Mouse (Mus musculus) intestine, embryonic 15.5 days (tissue): ENCODE measurements at regions not wholly inside any gene's neighbourhood (a gene's known extent, or its start where the extent isn't known, plus 50 kb on each side); places are given as distances from the start of the nearest gene placed in this dataset.

Experiments used
- ATAC-seq: fragments of 200-750 bp; cut with Nextera tagmentation; 2 replicates; pipeline ENCODE4 v1.8.0; 2017; ENCODE audit warnings: moderate TSS enrichment, moderate library complexity
- H3K27ac ChIP-seq: fragments of 300-500 bp; sonication (generic); 2 replicates; pipeline ENCODE4 v1.5.1; 2015; ENCODE audit warnings: mild to moderate bottlenecking, inconsistent platforms
- H3K27me3 ChIP-seq: fragments of 300-500 bp; sonication (generic); replicated peaks from 2 replicates; pipeline ENCODE4 v1.6.1; 2015; ENCODE audit warnings: inconsistent platforms
- H3K36me3 ChIP-seq: fragments of 300-500 bp; sonication (generic); 2 replicates; pipeline ENCODE4 v1.6.1; 2015; ENCODE audit warnings: inconsistent platforms
- H3K4me1 ChIP-seq: fragments of 300-500 bp; sonication (generic); replicated peaks from 2 replicates; pipeline ENCODE4 v1.6.1; 2015; ENCODE audit warnings: inconsistent platforms
- H3K4me2 ChIP-seq: fragments of 300-500 bp; sonication (generic); replicated peaks from 2 replicates; pipeline ENCODE4 v1.6.1; 2015; ENCODE audit warnings: mild to moderate bottlenecking, inconsistent platforms
- H3K4me3 ChIP-seq: fragments of 300-500 bp; sonication (generic); replicated peaks from 2 replicates; pipeline ENCODE4 v1.5.1; 2015; ENCODE audit warnings: inconsistent platforms
- H3K9ac ChIP-seq: fragments of 300-500 bp; sonication (generic); 2 replicates; pipeline ENCODE4 v1.6.1; 2015; ENCODE audit warnings: inconsistent platforms
- H3K9me3 ChIP-seq: fragments of 300-500 bp; sonication (generic); 2 replicates; pipeline ENCODE4 v1.6.1; 2016; ENCODE audit warnings: inconsistent platforms
- WGBS: fragments of 180-500 bp; shearing (Covaris S2); methylation state at CpG from one replicate; pipeline ENCODE4 v1.1.7; 2015; 5-methylcytosine and 5-hydroxymethylcytosine counted together

GRCm38 (mm10) chr15:59154407-59155288 lies 265.6 kb downstream of the Gm49356 start:
- Histone ChIP-seq H3K36me3 (no peaks in the 10 kb centered on the region), H3K4me2 (no peak overlapping the region), H3K4me1 (peaks cover 4% of the 10 kb centered on the region; the same call in 1 of the 2 replicates), H3K4me3 (no peak overlapping the region), H3K27me3 (no peaks in the 10 kb centered on the region), H3K9me3 (no peaks in the 10 kb centered on the region), H3K27ac (0 out of 2 replicates have a peak overlapping the region, but pooled peaks have one; percentile 9), H3K9ac (no peak overlapping the region)
- 32% methylated on average over 6 of the region's 6 CpGs for WGBS
- ATAC-seq = no peak

- Histone ChIP-seq H3K4me1 (peaks cover 4% of the 10 kb centered on the region; the same call in 1 of the 2 replicates), H3K27ac (no peak overlapping the region), H3K9ac (no peak overlapping the region), H3K9me3 (no peaks in the 10 kb centered on the region), H3K4me2 (no peak overlapping the region), H3K27me3 (no peaks in the 10 kb centered on the region), H3K36me3 (no peaks in the 10 kb centered on the region), H3K4me3 (no peak overlapping the region)
- ATAC-seq = no peak
Measured at GRCm38 (mm10) chr15:59155289-59155623, 266.2 kb downstream of the Gm49356 start.

- WGBS = 86% methylated on average over 7 of the region's 7 CpGs
Measured at GRCm38 (mm10) chr15:59156328-59156727, 267.2 kb downstream of the Gm49356 start.

GRCm38 (mm10) chr15:59158760-59159159 lies 269.7 kb downstream of the Gm49356 start:
- H3K36me3 ChIP-seq = no peaks in the 10 kb centered on the region
- 89% methylated on average over 4 of the region's 4 CpGs for WGBS
- no peaks in the 10 kb centered on the region for H3K27me3 ChIP-seq
- H3K4me3 ChIP-seq = no peak overlapping the region
- no peak overlapping the region for H3K9ac ChIP-seq
- no peak overlapping the region for H3K4me2 ChIP-seq
- ATAC-seq = no peak
- peaks cover 4% of the 10 kb centered on the region; the same call in 1 of the 2 replicates for H3K4me1 ChIP-seq
- no peak overlapping the region for H3K27ac ChIP-seq
- no peaks in the 10 kb centered on the region for H3K9me3 ChIP-seq

More at GRCm38 (mm10) chr15:59156328-59156727, 267.2 kb downstream of the Gm49356 start:
- Histone ChIP-seq H3K4me2 (no peak overlapping the region), H3K4me3 (no peak overlapping the region), H3K9me3 (no peaks in the 10 kb centered on the region), H3K27me3 (no peaks in the 10 kb centered on the region), H3K9ac (no peak overlapping the region), H3K27ac (no peak overlapping the region), H3K4me1 (peaks cover 4% of the 10 kb centered on the region; the same call in 1 of the 2 replicates), H3K36me3 (no peaks in the 10 kb centered on the region)
- no peak for ATAC-seq

- no peak overlapping the region for H3K4me3 ChIP-seq
Measured at GRCm38 (mm10) chr15:59160931-59161920, 272.1 kb downstream of the Gm49356 start.

GRCm38 (mm10) chr15:59167937-59168659 lies 279.0 kb downstream of the Gm49356 start:
- no peaks in the 10 kb centered on the region for H3K27me3 ChIP-seq
- H3K4me2 ChIP-seq = no peak overlapping the region
- no peak for ATAC-seq
- WGBS = 86% methylated on average over 8 of the region's 8 CpGs
- no peak overlapping the region for H3K4me3 ChIP-seq
- no peak overlapping the region for H3K9ac ChIP-seq
- no peaks in the 10 kb centered on the region for H3K4me1 ChIP-seq
- no peaks in the 10 kb centered on the region for H3K36me3 ChIP-seq
- no peaks in the 10 kb centered on the region for H3K9me3 ChIP-seq
- no peak overlapping the region for H3K27ac ChIP-seq

More at GRCm38 (mm10) chr15:59160931-59161920, 272.1 kb downstream of the Gm49356 start:
- no peak for ATAC-seq
- Histone ChIP-seq H3K36me3 (no peaks in the 10 kb centered on the region), H3K27ac (no peak overlapping the region), H3K4me1 (no peaks in the 10 kb centered on the region), H3K9ac (no peak overlapping the region), H3K9me3 (no peaks in the 10 kb centered on the region), H3K4me2 (no peak overlapping the region), H3K27me3 (no peaks in the 10 kb centered on the region)
- WGBS = 95% methylated on average over 16 of the region's 17 CpGs

- no peak overlapping the region for H3K4me2 ChIP-seq
Measured at GRCm38 (mm10) chr15:59168660-59169170, 279.6 kb downstream of the Gm49356 start.

GRCm38 (mm10) chr15:59169237-59169797 lies 280.2 kb downstream of the Gm49356 start:
- no peak overlapping the region for H3K4me2 ChIP-seq
- no peak for ATAC-seq
- no peaks in the 10 kb centered on the region for H3K36me3 ChIP-seq
- 86% methylated on average over 12 of the region's 12 CpGs for WGBS
- H3K4me3 ChIP-seq = no peak overlapping the region
- H3K4me1 ChIP-seq = no peaks in the 10 kb centered on the region
- H3K27me3 ChIP-seq = no peaks in the 10 kb centered on the region
- H3K9me3 ChIP-seq = no peaks in the 10 kb centered on the region
- H3K27ac ChIP-seq = no peak overlapping the region
- no peak overlapping the region for H3K9ac ChIP-seq

More at GRCm38 (mm10) chr15:59168660-59169170, 279.6 kb downstream of the Gm49356 start:
- no peaks in the 10 kb centered on the region for H3K9me3 ChIP-seq
- H3K9ac ChIP-seq = no peak overlapping the region
- H3K4me1 ChIP-seq = no peaks in the 10 kb centered on the region
- whole genome bisulfite sequencing = 81% methylated on average over 4 of the region's 4 CpGs
- H3K4me3 ChIP-seq = no peak overlapping the region
- no peaks in the 10 kb centered on the region for H3K27me3 ChIP-seq
- no peaks in the 10 kb centered on the region for H3K36me3 ChIP-seq
- no peak overlapping the region for H3K27ac ChIP-seq
- ATAC-seq = no peak

- Histone ChIP-seq H3K4me3 (no peak overlapping the region), H3K27me3 (no peaks in the 10 kb centered on the region), H3K27ac (no peak overlapping the region), H3K9ac (no peak overlapping the region), H3K36me3 (no peaks in the 10 kb centered on the region), H3K4me2 (no peak overlapping the region), H3K4me1 (no peaks in the 10 kb centered on the region), H3K9me3 (no peaks in the 10 kb centered on the region)
- ATAC-seq = no peak
- WGBS = 94% methylated on average over 3 of the region's 3 CpGs
Measured at GRCm38 (mm10) chr15:59169831-59170230, 280.7 kb downstream of the Gm49356 start.

GRCm38 (mm10) chr15:59171120-59171519 lies 282.0 kb downstream of the Gm49356 start:
- ATAC-seq = no peak
- Histone ChIP-seq H3K4me1 (no peaks in the 10 kb centered on the region), H3K27ac (no peak overlapping the region), H3K9me3 (no peaks in the 10 kb centered on the region), H3K4me2 (no peak overlapping the region), H3K27me3 (no peaks in the 10 kb centered on the region), H3K36me3 (no peaks in the 10 kb centered on the region), H3K4me3 (no peak overlapping the region), H3K9ac (no peak overlapping the region)
- WGBS = 32% methylated on average over 6 of the region's 6 CpGs

- Histone ChIP-seq H3K9me3 (no peaks in the 10 kb centered on the region), H3K36me3 (no peaks in the 10 kb centered on the region), H3K4me1 (no peaks in the 10 kb centered on the region), H3K4me2 (no peak overlapping the region), H3K4me3 (no peak overlapping the region), H3K27ac (no peak overlapping the region), H3K27me3 (no peaks in the 10 kb centered on the region), H3K9ac (no peak overlapping the region)
- WGBS = 80% methylated on average over 21 of the region's 21 CpGs
- peak; percentile 49; the same call in 1 of the 2 replicates for ATAC-seq
Measured at GRCm38 (mm10) chr15:59173452-59174245, 284.6 kb downstream of the Gm49356 start.
